Mouse (Mus musculus) left cerebral cortex, adult 18-20 months (tissue): Measurements from ENCODE around the gene BC048507. TPM values are rescaled to one million over a fixed set of nuclear protein-coding genes. Genes with fewer than 3 reads are reported as not detected.
"Not testable (repeated sequence)": the region's sequence is repeated elsewhere in the genome, so short reads cannot be mapped to it uniquely, and the experiment has no call there.

Experiments used
- DNase-seq, 2 experiments: peaks; one replicate each; pipeline ENCODE4 v3.0.0; 2021 to 2022; ENCODE audit warnings: low spot score in 2 of 2, mixed read lengths in 1 of 2
- long read RNA-seq, 2 experiments: library from polyadenylated mRNA; stranded (forward); transcript quantifications; one replicate each; pipeline ENCODE4 v2.0.0; 2021
- total RNA-seq, 2 experiments: library from RNA; stranded (reverse); gene quantifications; 2 replicates each; pipeline ENCODE4 v1.2.3; 2021

The BC048507 gene
- total RNA-seq: not detected
- long read RNA-seq, experiment 1: 0 reads
- long read RNA-seq, experiment 2: 0 reads

GRCm38 (mm10) chr13:67863026-67863425 lies at the start of gene BC048507:
TSS of gene BC048507 (plus strand) at chr13:67863326.
- DNase-seq: no peak

DNA sequence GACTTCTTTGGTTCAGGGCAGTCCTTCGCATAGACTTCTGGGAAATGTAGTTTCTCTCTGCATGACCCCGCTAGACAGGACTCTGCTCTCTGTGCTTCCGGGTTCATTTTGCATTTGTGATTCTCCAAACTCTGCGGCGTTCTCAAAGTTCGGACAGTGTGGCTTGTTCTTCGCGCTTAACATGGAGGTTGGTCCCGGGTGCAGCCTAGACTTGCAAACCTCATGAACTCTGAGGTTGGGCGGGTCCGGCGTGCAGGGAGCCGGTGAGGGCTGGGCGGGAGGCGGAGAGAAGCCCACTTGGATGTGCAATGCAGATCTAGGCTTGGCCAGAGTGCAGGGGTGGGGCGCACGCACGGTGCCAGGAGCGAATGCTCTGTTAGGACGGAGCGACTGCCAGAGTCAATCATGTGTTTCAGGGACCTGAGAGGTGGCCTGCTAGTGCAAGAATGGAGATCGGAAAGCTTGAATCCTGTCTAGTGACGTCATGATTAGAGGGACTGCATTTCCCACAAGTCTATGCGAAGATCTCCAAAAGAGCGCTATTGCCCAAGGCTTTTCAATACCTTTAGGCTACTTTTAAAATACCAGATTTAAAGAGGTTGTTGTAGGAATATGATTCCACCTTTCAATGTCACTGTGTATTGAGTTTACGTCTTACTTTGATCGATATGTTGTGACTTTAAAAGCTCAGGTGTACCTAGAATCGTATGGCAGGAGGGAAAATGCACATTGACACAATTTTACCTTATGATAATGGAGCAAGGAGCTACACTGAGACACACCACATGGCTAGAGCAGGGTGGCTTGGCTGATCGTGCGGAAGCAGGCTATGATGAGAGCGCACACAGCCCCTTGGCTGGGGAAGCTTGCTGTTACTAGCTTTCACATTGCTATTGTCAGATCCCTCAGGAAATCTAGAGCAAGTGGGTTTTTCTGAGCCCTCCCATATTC lies 49.1 kb upstream of the BC048507 start, which contains the start of gene Zfp273:
Zfp273 (plus strand) TSS at position 31 of the 951 bp plus-strand sequence.
- peak; percentile 61 to 75 for DNase-seq

- DNase-seq: no peak
Measured at GRCm38 (mm10) chr13:67818636-67819035, 44.5 kb upstream of the BC048507 start.

DNA sequence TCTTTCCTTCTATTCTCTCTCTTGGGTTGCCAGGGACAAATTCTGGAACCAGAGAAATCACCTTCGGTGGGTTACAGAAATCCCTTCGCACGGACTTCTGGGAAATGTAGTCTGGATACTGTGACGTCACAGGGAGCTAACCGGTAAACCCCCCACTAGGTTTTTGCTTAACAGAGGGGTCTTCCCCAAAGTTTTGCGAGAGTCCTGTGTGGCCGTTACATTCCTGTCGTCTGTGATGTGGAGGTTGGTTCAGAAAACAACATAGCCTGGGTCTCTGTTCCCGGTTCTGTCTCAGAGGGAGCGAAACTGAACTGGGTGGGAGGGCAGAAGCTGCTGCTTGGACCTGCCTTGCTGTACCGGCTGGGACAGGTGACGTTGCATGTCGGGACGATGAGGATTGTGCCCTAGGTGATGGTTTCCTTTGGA lies 32.2 kb upstream of the BC048507 start, which contains the start of gene Gm10037:
Gm10037 (plus strand) TSS at position 196 of the 426 bp plus-strand sequence.
- peak; percentile 64 for DNase-seq

GRCm38 (mm10) chr13:67833137-67833536 lies 30.0 kb upstream of the BC048507 start:
- not testable (repeated sequence) for DNase-seq

GRCm38 (mm10) chr13:67843775-67844118 lies 19.4 kb upstream of the BC048507 start:
- no peak for DNase-seq

- peak; percentile 40 to 67 for DNase-seq
Measured at GRCm38 (mm10) chr13:67844119-67844852, 18.8 kb upstream of the BC048507 start.

- no peak for DNase-seq
Measured at GRCm38 (mm10) chr13:67844853-67845194, 18.3 kb upstream of the BC048507 start.

GRCm38 (mm10) chr13:67850361-67850760 lies 12.8 kb upstream of the BC048507 start:
- no peak for DNase-seq

DNA sequence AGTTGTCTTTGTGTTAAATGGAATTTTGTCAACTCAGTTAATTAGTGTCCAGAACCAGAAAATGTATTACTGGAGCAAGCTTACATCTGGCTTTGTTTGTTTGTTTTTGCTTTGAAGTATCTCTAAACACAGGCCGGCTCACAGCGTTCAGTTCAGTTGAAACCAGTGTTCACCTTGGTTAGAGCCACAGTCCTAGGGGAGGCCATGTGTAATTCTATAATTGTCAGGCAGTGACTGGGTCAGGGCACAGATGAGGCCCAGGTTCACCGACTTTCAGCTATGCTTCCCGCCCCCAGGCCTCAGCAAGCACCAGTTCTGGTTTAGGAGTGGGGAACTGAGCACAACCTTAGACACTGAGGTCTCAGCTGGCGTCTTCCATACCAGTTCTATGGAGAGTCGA lies 10.0 kb upstream of the BC048507 start:
- DNase-seq: no peak

DNA sequence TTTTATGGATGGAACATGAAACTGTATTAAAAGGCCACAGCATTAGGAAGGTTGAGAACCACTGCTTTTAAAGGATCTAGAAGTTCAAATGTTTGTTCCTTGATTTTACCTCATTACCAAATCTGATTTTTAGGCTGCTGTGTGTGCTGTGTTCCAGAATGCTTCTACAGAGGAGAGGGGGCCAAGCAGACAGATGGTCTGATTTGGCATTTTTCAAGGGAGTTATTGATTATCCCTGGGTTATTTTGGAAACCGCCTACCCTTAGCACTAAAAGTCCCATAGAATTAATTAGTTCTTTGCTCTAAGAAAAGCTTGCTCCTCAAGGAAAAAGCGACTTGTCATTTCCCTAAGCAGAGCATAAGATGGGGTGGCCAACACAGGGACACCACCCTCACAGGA lies 9.1 kb upstream of the BC048507 start:
- no peak for DNase-seq

DNA sequence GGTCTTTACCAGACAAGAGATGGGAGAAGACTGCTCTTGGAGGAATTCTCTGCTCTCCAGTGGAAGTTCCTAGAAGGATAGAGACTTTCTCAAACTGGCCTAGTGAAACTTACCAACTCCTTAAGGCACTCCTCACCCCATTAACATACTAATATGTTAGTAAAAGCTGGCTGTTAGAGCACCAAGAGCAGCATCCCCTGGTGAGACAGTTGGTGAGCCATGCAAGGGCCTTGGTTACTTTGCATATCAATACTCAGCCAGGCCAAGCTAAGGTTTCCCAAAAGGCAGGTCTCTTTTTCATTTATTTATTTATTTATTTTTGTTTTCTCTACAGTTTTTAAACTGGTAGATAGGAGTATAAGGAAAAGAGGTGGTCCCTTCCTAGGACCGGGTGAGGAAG lies 5.8 kb upstream of the BC048507 start:
- no peak for DNase-seq

- no peak for DNase-seq
Measured at GRCm38 (mm10) chr13:67862508-67862907, 618 bp upstream of the BC048507 start.

DNA sequence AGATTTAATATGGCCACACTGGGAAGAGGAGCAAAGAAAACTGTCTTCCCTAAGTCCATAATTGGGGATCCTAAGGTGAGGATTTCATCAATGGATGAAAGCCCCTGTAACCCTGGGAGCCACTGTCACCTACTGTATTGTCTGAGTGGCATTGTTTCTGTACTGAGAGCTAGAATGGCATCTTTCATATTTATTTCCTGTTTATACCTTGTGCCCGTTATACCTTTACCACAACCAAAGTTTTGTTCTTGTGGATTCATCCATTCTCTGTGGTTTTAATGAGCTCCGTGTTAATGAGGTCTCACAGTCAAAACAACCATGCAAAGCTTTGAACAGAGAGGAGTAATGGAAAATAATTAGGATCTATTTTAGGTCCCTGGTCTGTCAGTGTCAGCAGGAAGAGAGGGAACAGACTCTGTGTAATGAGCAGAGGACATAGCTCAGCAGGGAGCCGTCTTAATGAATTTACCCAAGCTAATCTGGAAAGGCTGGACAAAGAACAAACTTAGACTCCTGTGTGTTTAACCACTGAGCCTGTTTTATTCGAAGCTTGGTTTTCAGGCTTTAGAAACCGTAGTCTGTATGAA lies 1.7 kb downstream of the BC048507 start:
- DNase-seq: no peak

GRCm38 (mm10) chr13:67867899-67868298 lies 4.8 kb downstream of the BC048507 start:
- DNase-seq: peak in 1 of 2 experiments; percentile 24

DNA sequence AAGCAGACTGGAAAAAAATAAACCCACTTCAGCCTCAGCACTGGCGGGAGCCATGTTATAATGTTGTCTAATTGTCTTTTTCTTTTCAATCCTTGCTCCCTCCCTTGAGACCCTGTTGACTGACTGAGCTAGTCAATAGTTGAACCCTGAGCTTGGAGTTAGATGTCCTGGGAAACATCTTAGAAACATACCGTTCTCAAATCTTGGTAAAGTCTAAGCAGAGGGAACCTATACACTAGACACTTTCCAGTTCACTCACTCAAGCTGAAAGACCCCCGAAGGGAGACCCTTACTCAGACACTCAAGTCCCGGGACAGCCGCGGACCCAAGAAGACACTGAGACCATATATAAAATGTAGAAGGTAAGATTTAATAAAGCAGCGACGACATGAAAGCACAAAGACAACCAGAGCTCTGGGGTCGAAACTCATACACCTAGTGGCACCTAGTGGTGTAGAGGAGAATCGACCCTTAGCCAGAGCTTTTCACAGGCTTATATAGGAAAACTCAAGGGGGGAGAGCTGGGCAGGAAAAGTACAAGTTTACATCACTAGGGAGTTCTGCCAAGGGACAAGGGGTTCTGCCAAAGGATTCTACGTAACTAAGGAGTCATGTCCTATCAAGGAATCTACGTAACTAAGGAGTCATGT lies 13.0 kb downstream of the BC048507 start:
- not testable (repeated sequence) for DNase-seq

- DNase-seq: no peak
Measured at GRCm38 (mm10) chr13:67876699-67877254, 13.7 kb downstream of the BC048507 start.

GRCm38 (mm10) chr13:67883966-67884365 lies 20.8 kb downstream of the BC048507 start:
- no peak for DNase-seq

- DNase-seq: no peak
Measured at GRCm38 (mm10) chr13:67909759-67910158, 46.6 kb downstream of the BC048507 start.
